Mouse (Mus musculus) lung, postnatal 0 days (tissue): ENCODE results near the gene Mgat5b.

Experiments used
- CTCF ChIP-seq: IDR thresholded peaks from 2 replicates; pipeline ENCODE4 v1.5.1; 2016; ENCODE audit warnings: antibody characterized with exemption, mild to moderate bottlenecking
- EP300 ChIP-seq: IDR thresholded peaks from 2 replicates; pipeline ENCODE4 v1.6.1; 2016; ENCODE audit warnings: antibody characterized with exemption, mild to moderate bottlenecking, control low read depth

DNA sequence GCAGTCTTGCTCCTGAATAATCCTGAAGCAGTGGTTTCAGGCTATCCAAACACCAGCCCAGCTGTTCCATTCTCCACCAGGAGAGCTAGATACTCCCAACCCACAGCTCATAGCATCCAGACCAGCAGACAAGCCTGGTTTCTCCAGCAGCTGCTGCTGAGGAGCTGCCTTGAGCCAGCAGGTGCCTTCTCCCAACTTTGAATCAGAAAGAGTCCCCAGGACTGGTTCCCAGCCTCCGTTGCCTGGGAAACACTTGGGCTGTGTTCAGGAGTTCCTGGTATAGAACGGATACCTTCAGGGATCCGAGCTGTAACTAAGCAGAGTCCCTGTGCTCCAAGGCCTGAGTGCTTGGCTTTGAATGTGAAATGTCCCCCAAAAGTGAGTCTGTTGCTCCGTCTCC is 98.8 kb downstream of the Mgat5b start:
- no peak for TF ChIP-seq CTCF
- TF ChIP-seq EP300, result no peak
